Mouse (Mus musculus): ENCODE measurements at regions not wholly inside any gene's neighbourhood (a gene's known extent, or its start where the extent isn't known, plus 50 kb on each side); places are given as distances from the start of the nearest gene placed in this dataset.

- no peak for DNase-seq (ENCODE audit: low spot score in 2 of 2)
Measured at GRCm38 (mm10) chr15:50942429-50942828, 2942.3 kb upstream of the Gm7489 start.

DNA sequence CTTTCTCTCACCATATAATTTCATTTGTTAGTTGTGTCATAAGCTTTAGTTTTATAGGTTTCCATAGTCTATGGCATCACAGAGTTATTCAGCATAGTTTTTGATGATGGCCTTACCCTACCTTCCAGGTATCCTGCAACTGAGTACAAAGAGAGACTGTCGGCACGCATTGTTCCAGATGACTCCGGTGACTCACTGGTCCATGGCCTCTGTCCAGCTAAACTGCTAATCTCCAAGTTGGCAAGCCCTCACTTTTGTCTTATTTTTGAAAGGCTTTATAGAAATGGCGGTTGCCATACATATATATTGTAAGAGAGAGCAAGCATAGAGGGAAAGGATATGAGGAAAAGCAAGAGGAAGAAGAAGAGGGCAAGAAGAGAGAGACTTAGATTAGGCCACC lies 2939.7 kb upstream of the Gm7489 start:
- no peak for DNase-seq (ENCODE audit: low spot score in 2 of 2)

GRCm38 (mm10) chr15:50959109-50959508 lies 2925.6 kb upstream of the Gm7489 start:
- no peak for DNase-seq (ENCODE audit: low spot score in 2 of 2)

- DNase-seq (ENCODE audit: low spot score in 2 of 2): no peak
Measured at GRCm38 (mm10) chr15:50963606-50964005, 2921.1 kb upstream of the Gm7489 start.

DNA sequence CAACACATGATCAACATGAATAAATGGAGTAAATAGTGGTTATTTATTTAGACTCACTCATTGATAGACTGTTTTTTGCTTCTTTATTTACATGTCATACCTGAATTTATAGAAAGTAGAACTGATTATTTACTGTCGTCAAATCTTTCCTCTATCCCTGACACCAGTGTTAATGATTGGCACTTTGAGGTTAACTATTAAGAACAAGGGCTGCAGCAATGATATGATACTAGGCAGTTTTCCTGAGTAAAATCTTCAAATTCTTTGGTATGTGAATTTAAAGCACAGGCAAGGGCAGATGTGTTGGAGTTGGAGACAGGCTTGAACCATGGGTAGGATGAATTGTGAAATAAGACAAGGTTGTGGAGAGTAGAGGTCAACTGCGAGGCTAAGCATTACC lies 2920.5 kb upstream of the Gm7489 start:
- no peak for DNase-seq (ENCODE audit: low spot score in 2 of 2)

GRCm38 (mm10) chr15:50967176-50967575 lies 2917.5 kb upstream of the Gm7489 start:
- no peak for DNase-seq (ENCODE audit: low spot score in 2 of 2)

DNA sequence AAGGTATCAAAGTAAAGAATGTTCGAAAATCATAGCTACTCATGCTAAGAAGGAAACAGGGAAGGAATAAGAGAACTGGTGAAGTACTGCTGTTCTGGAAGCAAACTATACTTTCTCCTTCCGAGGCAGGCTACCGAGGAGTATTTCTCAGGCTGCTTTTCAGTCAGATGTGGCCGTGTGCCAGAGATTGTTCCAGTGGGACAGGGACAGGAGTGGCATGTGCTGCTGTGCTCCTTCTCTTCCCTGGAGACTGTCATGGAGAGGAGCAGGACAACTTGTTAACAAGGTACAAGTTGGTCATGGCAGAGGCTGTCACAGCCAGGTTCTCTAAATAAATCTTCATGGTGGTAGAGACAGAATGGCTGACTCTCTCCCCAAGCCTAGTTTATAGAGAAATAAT lies 2914.1 kb upstream of the Gm7489 start:
- no peak for DNase-seq (ENCODE audit: low spot score in 2 of 2)

GRCm38 (mm10) chr15:50972593-50972992 lies 2912.1 kb upstream of the Gm7489 start:
- DNase-seq (ENCODE audit: low spot score in 2 of 2): no peak

DNA sequence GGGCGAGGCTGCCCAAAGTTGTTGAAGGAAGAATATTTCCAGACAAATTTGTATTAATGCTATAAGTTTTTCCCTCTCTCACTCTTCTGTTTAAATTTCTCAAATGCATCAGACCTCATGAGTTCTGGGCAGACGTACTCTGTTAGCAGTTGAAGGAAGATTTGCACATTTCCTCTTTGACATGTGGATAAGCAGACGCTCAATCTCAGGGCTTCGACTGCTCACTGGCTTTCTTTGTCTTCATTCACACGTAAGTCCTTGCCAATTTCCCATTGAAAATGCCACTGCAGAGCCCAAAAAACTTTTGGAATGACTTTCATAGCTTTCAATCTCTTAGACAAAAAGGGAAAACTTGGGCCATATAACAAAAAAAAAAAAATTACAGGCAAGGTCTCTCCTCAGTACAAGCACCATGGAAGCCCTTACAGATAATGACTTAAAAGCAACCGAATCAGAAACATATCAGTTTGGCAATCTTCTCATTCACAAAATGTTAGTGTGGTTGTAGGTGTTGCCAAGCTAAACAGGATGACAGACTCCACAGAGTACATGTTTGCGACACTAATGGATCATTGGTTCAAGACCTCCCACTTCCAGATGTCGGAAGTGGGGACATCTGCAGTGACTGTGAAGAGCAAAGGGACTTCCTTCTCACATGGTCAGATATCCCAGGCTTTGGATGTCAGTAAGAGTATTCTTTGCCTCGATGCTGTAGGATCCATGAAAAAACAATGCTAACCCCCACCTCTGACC lies 2910.5 kb upstream of the Gm7489 start:
- no peak for DNase-seq (ENCODE audit: low spot score in 2 of 2)

- DNase-seq (ENCODE audit: low spot score in 2 of 2): no peak
Measured at GRCm38 (mm10) chr15:50989457-50989856, 2895.2 kb upstream of the Gm7489 start.

GRCm38 (mm10) chr15:50991667-50992066 lies 2893.0 kb upstream of the Gm7489 start:
- no peak for DNase-seq (ENCODE audit: low spot score in 2 of 2)

DNA sequence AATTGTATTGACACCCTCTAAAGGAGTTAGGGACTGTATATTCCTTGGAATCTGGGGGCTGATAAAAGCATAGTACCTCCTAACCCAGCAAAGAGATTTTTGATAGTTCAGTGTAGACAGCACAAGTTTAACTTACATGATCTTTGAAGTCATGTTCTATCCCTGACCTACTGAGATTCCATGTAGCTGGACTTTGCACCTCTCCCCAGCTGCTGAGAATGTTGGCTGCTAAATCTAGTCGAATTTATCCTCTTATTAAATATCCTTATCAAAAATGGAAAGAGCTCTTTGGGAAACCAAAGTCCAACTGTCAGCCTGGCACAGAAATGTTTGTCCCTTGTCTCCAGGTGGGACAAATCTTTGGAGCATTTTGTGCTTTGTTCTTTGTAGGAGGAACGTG lies 2892.5 kb upstream of the Gm7489 start:
- no peak for DNase-seq (ENCODE audit: low spot score in 2 of 2)

- no peak for DNase-seq (ENCODE audit: low spot score in 2 of 2)
Measured at GRCm38 (mm10) chr15:50993121-50993520, 2891.6 kb upstream of the Gm7489 start.

DNA sequence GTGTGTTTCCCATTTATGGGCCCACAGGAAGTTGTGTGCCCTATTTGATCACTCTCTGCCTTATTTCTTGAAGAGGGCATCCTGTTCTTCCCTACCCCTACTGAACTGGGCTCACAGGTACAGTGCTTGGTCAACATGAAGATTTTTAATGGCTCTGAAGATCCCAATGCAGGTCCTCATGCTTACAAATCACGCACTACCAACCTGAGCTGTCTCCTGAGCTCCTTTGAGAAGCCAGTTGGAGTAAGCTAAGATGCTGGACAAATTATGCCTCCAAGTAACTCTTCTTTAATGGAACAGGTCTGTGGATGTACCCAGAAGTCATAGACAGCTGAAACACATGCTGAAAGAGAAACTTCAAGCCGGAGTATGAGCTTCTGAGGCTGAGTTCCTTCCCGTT lies 2889.0 kb upstream of the Gm7489 start:
- DNase-seq (ENCODE audit: low spot score in 2 of 2): no peak

DNA sequence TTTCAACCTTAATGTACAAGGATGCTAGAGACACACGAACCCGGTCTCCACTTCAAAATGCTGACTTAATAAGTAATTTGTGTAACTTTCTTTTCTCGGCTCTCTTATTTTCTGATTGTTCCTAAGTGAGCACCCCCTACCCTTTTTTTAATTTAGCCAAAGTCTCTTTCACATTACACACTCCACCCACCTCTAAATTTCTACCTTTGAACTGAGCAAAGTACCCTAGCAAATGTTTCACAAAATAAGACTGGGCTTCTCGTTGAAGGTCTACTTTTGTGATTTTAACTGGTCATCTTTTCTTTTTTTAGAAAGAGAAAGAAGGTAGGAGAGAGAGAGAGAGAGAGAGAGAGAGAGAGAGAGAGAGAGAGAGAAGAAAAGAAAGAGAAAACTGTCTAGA lies 2888.4 kb upstream of the Gm7489 start:
- DNase-seq (ENCODE audit: low spot score in 2 of 2): no peak

- DNase-seq (ENCODE audit: low spot score in 2 of 2): no peak
Measured at GRCm38 (mm10) chr15:50997209-50997763, 2887.4 kb upstream of the Gm7489 start.

DNA sequence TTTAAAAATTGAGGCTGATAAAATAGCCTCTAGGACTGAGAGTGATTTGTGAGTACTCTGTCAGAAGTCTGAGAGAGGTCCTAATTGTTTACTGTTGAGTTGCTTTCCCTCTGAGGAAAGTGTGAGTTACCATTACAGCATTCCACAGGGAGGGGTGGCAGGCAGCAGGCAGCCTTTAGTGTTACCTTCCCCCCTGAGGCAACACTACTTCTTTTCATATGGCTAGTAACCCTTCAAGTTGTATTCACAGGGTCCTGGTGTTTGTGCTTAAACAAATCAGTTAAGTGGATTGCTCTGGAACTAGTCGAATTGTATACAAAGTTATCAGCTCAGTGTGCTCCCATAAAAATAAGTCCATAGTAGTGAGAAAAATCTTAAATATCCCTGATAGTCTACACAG lies 2845.7 kb upstream of the Gm7489 start:
- no peak for DNase-seq (ENCODE audit: low spot score in 2 of 2)

- no peak for DNase-seq (ENCODE audit: low spot score in 2 of 2)
Measured at GRCm38 (mm10) chr15:51070538-51070937, 2814.2 kb upstream of the Gm7489 start.

DNA sequence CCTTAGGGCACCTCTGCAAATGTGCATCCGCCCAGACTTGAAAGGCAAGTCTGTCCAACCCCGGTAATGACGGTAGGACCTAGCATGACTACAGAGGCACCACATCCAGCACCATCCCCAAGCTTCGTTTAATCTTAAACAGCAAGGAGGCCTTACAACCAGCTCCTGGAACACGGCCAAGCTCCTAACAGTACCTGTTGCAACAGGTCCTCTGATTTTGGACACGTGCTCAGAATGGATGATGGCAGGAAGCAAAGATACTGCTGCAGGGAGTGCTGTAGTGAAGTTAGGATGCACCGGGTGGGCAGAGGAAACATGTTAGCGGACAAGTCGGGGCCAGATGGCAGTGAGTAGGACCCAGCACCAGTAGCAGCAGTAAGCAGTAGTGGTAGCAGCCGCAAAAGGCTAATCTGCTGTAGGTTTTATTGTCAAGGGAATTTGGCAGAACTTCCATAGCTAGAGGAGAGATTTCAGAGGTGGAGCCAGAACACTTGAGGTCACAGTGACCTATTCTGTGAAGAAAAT lies 2813.5 kb upstream of the Gm7489 start:
- no peak for DNase-seq (ENCODE audit: low spot score in 2 of 2)

GRCm38 (mm10) chr15:51073678-51074077 lies 2811.0 kb upstream of the Gm7489 start:
- no peak for DNase-seq (ENCODE audit: low spot score in 2 of 2)

GRCm38 (mm10) chr15:51074196-51074595 lies 2810.5 kb upstream of the Gm7489 start:
- DNase-seq (ENCODE audit: low spot score in 2 of 2): no peak

- no peak for DNase-seq (ENCODE audit: low spot score in 2 of 2)
Measured at GRCm38 (mm10) chr15:51083677-51084322, 2800.9 kb upstream of the Gm7489 start.

DNA sequence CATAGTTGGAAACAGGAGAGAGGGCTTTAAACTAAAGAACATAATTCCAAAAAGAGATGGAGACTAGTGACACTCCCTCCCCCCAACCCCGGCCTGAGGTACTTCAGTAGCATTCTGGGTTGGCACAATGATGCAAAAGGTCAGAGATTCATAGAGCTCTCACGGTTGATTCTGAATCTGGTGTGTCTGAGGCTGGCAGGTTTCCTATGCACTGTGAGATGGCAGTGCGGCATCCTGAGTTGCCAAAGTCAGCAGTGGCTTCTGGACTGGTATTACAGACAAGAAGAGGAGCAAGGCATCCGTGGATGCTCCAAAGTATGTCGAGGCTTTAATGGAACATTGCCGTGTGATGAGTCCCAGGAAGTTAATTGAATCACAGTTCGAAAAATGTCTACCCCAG lies 2791.8 kb upstream of the Gm7489 start:
- no peak for DNase-seq (ENCODE audit: low spot score in 2 of 2)
